Mouse (Mus musculus) embryonic fibroblast, embryonic 13.5 days (primary cell): ENCODE data around the gene Mx1.

Experiments used
- CTCF ChIP-seq: IDR thresholded peaks from 2 replicates; pipeline ENCODE4 v1.5.1; 2011; ENCODE audit warnings: mild to moderate bottlenecking, control low read depth, low read length, moderate library complexity, borderline replicate concordance; ENCODE audit not compliant: insufficient read depth
- POLR2A ChIP-seq: IDR thresholded peaks from 2 replicates; pipeline ENCODE4 v1.6.1; 2011; ENCODE audit warnings: low read depth, mild to moderate bottlenecking, control low read depth, low read length, moderate library complexity

GRCm38 (mm10) chr16:97496026-97496425, 33.3 kb upstream of the Mx1 start:
- TF ChIP-seq CTCF (no peak), POLR2A (no peak)
